Mouse (Mus musculus) splenic B cell, adult 2 months (primary cell): ENCODE measurements around the gene Kncn.

Experiments
- DNase-seq: peaks from one replicate; pipeline ENCODE4 v3.0.0-alpha.2; 2011; ENCODE audit warnings: low read depth, low spot score
- H3K27me3 ChIP-seq: 2 replicates; pipeline ENCODE4 v1.6.1; 2012; ENCODE audit warnings: mild to moderate bottlenecking, low read length, moderate library complexity, mixed read lengths; ENCODE audit not compliant: control insufficient read depth, poor library complexity, insufficient read depth, severe bottlenecking
- H3K36me3 ChIP-seq: 2 replicates; pipeline ENCODE4 v1.6.1; 2012; ENCODE audit warnings: mild to moderate bottlenecking, low read length, moderate library complexity, mixed read lengths; ENCODE audit not compliant: control insufficient read depth, poor library complexity, insufficient read depth, severe bottlenecking

Kncn gene

DNA sequence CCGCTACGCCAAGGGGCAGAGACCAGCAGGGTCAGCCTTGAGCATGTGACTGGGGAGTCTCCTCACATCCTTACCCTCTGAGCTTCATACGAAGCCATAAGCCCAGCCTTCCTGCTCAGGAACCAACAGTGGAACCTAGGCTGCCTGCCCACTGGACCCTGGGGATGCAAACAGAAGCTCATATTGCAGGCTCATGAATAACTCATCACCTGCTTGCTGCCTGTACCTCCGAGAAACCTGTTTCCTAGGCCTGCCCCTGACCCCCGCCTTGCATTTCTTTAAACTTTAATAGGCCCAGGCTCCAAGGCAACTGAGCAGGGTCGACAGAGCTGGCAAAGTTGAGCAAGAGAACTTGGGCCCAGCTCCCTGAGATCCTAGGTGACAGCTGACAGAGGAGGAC, at the start of gene Kncn:
Kncn (plus strand) TSS at position 379 of the 400 bp plus-strand sequence.
- no peaks in the 10 kb centered on the region for H3K36me3 ChIP-seq
- DNase-seq: no peak
- H3K27me3 ChIP-seq: no peaks in the 10 kb centered on the region

DNA sequence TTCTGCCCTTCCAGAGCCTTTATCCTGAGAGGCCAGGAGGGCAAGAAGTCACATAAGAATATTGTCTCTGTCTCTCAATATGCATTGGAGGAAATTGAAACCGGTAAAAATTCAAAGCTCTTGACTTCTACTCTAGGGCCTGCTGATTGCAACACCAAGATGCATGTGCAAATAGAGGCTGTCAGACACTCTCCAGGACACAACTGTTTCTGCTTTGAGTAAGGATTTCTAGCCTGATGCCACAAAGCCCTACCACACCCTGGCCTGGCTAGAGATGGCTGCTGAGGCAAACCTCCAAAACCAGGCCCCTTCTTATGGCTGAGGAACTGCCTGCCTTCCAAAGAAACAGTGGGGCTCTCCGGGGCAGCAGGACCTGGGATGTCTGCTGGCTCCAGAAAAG, 48.6 kb upstream of the Kncn start:
- DNase-seq: no peak
- peaks cover 1% of the 10 kb centered on the region for H3K36me3 ChIP-seq
- no peaks in the 10 kb centered on the region for H3K27me3 ChIP-seq

DNA sequence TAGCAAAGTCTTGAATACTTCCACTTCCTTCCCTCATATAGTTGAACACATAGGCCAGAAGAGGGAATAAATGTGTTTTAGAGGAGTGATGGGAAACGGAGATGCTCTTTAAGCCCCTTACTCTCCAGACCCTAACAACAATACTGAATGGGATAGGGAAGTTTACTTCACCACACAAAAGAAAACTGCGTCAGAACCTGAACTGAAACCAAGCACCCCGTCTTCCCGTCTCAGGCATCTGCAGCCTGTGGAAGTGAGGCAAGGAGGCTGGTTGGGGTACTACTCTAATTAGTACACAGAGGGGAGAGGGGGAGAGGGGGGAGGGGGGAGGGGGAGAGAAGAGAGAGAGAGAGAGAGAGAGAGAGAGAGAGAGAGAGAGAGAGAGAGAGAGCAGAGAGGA, 46.0 kb upstream of the Kncn start:
- H3K27me3 ChIP-seq: no peaks in the 10 kb centered on the region
- DNase-seq: peak; percentile 44
- H3K36me3 ChIP-seq: no peaks in the 10 kb centered on the region; the same call in 1 of the 2 replicates

DNA sequence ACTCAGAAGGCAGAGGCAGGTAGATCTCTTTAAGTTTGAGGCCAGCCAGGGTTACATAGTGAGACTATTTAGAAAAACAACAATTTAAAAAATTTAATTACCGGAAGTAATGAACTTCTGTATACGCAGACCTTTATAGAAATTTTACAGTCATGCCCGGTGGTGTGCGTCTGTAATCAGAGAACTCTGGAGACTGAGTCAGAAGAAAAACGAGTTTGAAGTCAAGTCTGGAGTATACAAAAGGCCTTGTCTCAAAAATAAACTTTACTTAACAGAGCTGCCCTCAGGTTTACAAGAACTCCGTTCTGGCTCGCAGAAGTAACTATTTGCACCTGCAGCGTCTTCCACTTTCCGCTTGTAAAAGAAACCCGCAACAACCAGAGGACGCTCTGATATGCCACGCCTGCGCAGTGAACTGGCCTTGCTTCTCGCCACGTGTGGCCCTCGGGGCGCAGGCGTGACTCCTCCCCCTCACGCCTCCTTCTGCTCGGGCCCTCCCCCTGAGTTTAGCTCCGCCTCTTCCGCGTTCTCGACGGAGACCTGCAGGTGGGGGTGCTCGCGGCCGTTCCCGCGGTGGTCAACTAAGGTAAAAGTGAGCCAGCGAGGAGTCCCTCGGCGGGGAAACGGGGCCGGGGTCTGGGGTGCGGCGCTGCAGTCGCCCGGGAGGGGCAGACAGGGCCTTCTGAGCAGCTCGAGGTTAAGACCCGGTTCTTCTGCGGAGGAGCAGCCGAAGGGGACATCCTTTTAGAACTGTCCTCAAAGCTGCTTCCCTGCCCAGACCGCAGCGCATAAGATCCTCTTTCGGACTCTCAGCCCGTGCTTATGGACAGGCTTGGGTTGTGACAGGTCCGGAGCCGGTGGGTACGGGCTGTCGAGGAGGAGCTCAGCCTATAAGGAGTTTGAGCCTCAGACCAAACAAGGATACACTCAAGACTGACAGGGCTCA, 45.2 kb upstream of the Kncn start, which contains the start of gene Mknk1:
Mknk1 (plus strand) TSS at position 503 of the 946 bp plus-strand sequence.
- DNase-seq: peak; percentile 98
- Histone ChIP-seq H3K36me3 (no peaks in the 10 kb centered on the region; the same call in 1 of the 2 replicates), H3K27me3 (no peaks in the 10 kb centered on the region)

DNA sequence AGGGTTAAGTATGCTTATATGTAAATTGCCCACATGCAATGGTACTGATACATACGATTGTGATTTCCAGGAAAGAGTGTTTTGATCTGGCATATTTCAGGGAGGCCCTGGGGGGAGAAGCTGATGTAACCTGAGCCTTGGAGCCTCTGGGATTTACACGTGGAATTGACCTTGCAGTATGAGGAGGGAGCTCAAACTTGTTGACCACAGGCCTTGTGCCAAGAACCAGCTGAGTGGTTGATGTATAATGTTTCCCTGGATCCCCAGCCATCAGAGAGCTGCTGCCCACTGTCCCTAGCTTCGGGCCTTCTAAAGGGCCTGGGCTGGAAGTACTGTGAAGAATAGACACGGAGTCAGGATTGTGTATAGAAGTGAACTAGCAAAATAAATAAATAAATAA, 44.2 kb upstream of the Kncn start:
- Histone ChIP-seq H3K27me3 (no peaks in the 10 kb centered on the region), H3K36me3 (no peaks in the 10 kb centered on the region; the same call in 1 of the 2 replicates)
- no peak for DNase-seq

DNA sequence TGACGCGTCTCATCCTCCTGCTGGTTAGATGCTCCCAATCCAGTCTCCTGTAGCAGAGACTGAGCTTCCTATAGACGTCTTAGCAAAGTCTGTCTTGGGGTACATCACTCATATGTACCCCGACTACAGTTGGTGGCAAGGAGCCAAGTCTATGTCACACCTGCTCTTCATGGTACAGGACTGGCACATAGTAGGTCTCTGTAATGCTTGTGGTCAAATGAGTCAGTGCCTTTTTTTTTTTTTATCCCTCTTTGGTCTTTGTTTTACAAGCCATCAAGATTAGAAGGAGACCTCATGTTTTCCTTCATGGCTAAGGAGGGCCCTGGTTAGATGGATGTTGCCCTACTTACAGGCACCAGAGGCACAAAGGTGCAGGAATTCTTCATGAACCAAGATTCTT, 43.4 kb upstream of the Kncn start:
- H3K27me3 ChIP-seq: no peaks in the 10 kb centered on the region
- no peaks in the 10 kb centered on the region; the same call in 1 of the 2 replicates for H3K36me3 ChIP-seq
- DNase-seq: no peak

DNA sequence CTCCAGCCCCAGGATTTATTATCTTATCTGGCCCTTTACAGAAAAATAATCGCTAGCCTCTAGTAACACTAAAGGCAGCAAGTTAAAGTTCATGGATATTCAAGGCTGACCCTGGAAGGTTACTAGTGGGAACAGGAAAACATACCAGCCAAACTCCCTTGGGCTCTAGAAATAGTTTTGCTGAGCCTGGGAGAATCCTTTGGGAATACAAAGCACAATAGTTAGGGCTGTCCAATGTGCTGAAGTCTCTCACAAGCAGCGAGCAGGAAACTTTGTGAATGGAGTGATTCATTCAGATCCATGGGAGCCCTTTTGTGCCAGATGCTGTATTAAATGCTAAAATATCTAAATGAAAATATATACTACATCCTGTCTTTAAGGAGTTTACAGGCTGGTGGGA, 37.5 kb upstream of the Kncn start:
- no peaks in the 10 kb centered on the region for H3K27me3 ChIP-seq
- DNase-seq: no peak
- no peaks in the 10 kb centered on the region for H3K36me3 ChIP-seq

DNA sequence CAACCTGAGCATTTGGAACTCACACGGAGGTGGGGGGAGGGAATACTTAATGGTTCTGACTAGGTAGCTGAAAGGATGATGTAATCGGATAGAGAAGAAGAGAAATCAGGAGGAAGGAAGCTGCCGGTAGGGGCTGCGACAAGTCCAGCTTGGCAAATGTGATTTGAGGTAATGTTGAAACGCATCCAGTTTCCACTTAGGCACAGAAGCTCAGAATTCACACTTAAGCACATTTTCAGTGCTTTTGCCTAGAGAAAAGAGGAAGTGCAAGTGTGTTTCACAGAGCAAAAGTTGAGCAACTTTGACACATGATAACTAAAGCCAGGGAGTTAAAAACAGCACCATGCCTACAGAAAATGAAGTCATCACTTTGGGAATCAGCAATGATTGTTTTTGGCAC, 36.8 kb upstream of the Kncn start:
- no peaks in the 10 kb centered on the region for H3K36me3 ChIP-seq
- DNase-seq: peak; percentile 67
- no peaks in the 10 kb centered on the region for H3K27me3 ChIP-seq

DNA sequence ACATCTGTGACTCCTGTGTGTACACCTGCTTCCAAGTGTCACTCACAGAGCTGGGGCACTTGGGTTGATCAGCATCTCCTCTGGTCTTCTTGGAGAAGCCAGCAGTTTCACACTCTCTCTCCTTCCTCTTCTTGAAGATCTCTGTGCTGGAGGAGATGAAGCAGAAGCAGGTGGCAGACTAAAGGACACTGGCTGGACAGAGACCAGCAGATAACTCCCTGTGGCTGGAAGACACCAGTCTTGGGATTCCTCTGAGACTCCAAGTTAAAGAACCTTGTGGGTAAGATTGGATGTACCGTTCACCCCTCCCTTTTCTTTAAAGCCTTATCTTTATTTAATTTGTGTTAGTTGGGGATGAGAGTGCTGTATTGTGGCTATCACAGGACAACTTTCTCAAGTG, 36.1 kb upstream of the Kncn start:
- DNase-seq: peak; percentile 8
- H3K27me3 ChIP-seq: no peaks in the 10 kb centered on the region
- no peaks in the 10 kb centered on the region for H3K36me3 ChIP-seq

DNA sequence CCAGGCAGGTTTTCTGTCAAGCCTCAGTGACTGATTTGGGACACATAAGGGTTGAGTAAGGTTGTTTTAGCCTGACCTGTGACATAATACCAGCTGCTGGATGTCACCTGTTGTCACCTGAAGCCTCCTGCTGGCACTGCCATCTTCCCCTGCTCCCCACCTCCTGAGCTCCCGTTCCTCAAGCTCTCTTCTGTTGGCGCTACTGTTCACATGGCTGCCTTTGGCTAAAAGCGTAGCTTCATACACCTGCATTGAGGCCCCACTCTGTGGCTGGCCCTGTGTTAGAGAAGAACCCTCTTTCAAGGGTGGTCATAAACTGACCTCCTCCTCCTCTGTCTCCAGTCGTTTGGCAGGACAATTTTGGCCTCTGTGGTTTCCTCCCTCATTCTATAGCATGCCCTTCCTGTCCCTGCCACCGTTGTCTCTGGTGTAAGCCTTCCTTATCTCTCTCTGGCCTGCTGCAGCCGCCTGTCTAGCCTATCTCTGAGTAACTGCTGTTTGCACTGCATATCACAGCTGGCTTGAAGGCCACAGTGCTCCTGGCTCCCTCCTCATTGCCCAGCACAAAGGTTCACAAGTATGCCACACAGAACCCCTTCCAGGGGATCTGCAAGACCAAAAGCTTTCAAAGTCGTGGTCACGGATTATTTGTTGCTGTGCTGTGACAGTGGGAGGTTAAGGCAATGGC, 35.1 kb upstream of the Kncn start:
- no peak for DNase-seq
- H3K36me3 ChIP-seq: no peaks in the 10 kb centered on the region
- no peaks in the 10 kb centered on the region for H3K27me3 ChIP-seq

DNA sequence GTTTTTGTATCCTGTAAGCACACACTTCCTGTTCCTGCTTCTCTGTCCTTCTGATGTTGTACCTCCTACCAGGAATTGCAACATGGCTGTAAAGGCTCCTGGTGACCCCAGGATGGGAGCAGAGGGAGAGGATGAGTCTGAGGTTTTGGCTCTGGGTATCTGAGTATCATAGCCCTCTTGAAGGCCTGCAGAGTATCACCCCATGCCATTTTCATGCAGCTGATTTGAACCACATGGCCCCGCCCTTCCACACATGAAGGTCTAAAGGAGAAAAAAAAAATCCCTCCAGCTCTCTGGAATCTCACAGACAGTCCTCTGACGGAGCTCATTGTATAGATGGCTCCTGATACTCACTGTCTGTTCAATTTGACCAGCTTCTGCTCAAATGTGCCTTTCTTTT, 34.1 kb upstream of the Kncn start:
- H3K36me3 ChIP-seq: no peaks in the 10 kb centered on the region
- H3K27me3 ChIP-seq: no peaks in the 10 kb centered on the region
- no peak for DNase-seq

DNA sequence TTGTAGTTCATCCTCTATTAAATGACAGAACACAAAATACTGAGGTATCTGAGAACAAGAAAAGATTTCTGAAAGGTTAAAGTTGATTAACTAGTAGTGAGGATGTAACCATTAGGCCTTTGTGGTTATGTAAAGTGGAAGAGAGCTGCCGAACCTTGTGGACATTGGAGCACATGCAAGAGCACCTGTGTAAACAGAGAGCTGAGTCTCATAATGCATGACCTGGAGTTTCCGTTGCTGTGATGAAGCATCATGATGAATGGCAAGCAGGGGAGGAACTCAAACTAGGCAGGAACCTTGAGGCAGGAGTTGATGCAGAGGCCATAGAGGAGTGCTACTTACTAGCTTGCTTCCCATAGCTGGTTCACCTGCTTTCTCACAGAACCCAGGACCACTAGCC, 33.6 kb upstream of the Kncn start:
- DNase-seq: peak; percentile 8
- Histone ChIP-seq H3K36me3 (no peaks in the 10 kb centered on the region), H3K27me3 (no peaks in the 10 kb centered on the region)

DNA sequence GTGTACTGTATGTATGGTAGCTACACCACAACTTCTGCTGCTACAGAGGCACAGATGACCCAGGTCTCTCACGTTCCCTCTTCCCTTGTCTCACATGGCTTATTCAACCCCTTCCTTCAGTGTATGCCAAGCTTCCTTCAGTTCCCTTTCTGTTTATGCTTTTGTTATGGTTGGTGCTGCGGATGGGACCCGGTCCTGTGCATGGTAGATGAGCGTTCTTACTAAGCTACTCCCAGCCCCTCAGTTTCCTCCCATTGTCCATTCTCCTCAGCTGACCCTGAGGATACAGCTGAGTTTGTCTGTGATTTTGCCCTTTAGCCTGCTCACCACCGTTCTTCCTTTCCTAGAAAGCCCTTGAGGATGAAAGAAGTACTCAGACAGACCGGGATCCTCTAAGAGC, 32.6 kb upstream of the Kncn start:
- H3K27me3 ChIP-seq: no peaks in the 10 kb centered on the region
- no peak for DNase-seq
- no peaks in the 10 kb centered on the region for H3K36me3 ChIP-seq

DNA sequence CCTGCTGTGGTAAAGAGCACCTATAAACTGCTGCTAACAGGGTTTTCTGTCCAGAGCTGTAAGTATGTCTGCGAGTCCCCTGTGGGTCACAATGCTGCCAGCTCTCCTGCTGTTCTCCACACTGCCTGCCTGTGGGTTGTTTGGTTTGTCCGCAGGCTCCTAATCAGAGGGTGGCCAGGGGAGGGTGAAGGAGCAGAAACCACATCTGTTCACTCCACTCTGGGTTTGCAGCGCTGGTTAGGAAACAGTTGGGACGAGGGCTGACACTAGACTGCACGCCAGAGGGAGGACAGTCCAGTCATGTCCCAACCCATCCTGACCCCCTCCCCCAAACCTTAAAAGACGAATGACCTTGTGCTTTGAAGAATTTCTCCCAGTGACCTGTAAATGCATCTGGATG, 29.1 kb upstream of the Kncn start:
- Histone ChIP-seq H3K27me3 (no peaks in the 10 kb centered on the region), H3K36me3 (no peaks in the 10 kb centered on the region; the same call in 1 of the 2 replicates)
- DNase-seq: no peak

DNA sequence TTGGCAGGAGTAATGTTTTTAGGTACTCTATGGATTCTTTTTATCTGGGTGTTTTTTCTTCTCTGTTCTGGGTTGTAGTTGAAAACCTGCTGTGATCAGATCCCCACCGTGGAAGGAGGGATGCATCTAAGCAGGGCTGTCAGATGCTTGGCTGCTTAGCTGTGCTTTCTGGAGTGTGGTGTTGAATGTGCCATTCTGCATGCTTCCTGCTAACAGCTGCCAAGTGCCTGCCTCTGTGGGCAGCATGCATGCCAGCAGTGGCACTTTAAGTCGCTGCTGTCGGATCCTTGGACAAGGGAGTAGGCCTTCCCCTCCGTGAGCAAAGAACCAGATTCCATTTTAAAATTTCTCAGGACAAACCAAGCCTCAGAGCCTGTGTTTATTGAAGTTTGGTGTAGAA, 28.6 kb upstream of the Kncn start:
- DNase-seq: no peak
- Histone ChIP-seq H3K36me3 (no peaks in the 10 kb centered on the region; the same call in 1 of the 2 replicates), H3K27me3 (no peaks in the 10 kb centered on the region)
